ENCODE assay signal across 25 mouse cellular contexts in genomic region chr5:24970552-24971275, GRCm38 (mm10).
DNase-seq lines count a peak whose midpoint lies in the region; ATAC-seq lines count a peak whose summit lies in the region.
"Had no signal": no experiment of that assay in that cellular context is flagged by ENCODE, and none has a peak within 500 bp of the region (broad histone marks: within the 10 kb centered on the region; RNA-seq: fewer than 3 reads in every experiment).

No protein-coding gene starts in this region.

- H3K36me3 ChIP-seq in midbrain, embryonic 11.5 days (ENCODE audit: control insufficient read depth, insufficient read depth, low read length): no peaks in the 10 kb centered on the region
- H3K36me3 ChIP-seq in midbrain, embryonic 14.5 days (ENCODE audit: control insufficient read depth, insufficient read depth, low read length): no peaks in the 10 kb centered on the region
- H3K36me3 ChIP-seq: heart, embryonic 13.5 days had no signal

- no peak overlapping the region for H3K4me2 ChIP-seq in midbrain, embryonic 11.5 days
- H3K4me2 ChIP-seq in midbrain, embryonic 14.5 days (ENCODE audit: low read length): no peak overlapping the region
- H3K4me2 ChIP-seq: heart, embryonic 13.5 days; hindbrain, embryonic 14.5 days had no signal

- no peak for ATAC-seq in midbrain, embryonic 11.5 days (ENCODE audit: low FRiP score)
- no peak for ATAC-seq in midbrain, embryonic 14.5 days (ENCODE audit: low FRiP score, low TSS enrichment)
- peak; percentile 79 for ATAC-seq in granulocyte monocyte progenitor cell, adult 5-6 weeks (replicated peaks; ENCODE audit: poor library complexity, severe bottlenecking)
- ATAC-seq in monocyte, adult 5-6 weeks (replicated peaks; ENCODE audit: insufficient number of reproducible peaks, low FRiP score, low TSS enrichment, poor library complexity, severe bottlenecking): 0 out of 2 replicates have a peak, but pooled peaks have one; percentile 44
- ATAC-seq: CD4-positive, CD25-positive, alpha-beta regulatory T cell, adult 4 months; forebrain, embryonic 14.5 days; forebrain, postnatal 0 days; hindbrain, postnatal 0 days; inflammation-experienced regulatory T-cells, adult 6 months had no signal

- H3K27ac ChIP-seq in midbrain, embryonic 11.5 days (ENCODE audit: low read depth, low read length): no peak overlapping the region
- no peak overlapping the region for H3K27ac ChIP-seq in midbrain, embryonic 14.5 days (replicated peaks; ENCODE audit: low read depth, low read length)
- H3K27ac ChIP-seq: gastrocnemius, adult 2 months; heart, embryonic 13.5 days; hindbrain, embryonic 14.5 days; hindbrain, postnatal 0 days had no signal

- H3K9ac ChIP-seq in midbrain, embryonic 11.5 days (ENCODE audit: low read length): no peak overlapping the region
- no peak overlapping the region for H3K9ac ChIP-seq in midbrain, embryonic 14.5 days (replicated peaks; ENCODE audit: low read length)
- H3K9ac ChIP-seq: forebrain, postnatal 0 days; heart, embryonic 13.5 days; hindbrain, embryonic 14.5 days had no signal

- no peaks in the 10 kb centered on the region for H3K9me3 ChIP-seq in midbrain, embryonic 11.5 days (ENCODE audit: control insufficient read depth, low read length)
- no peaks in the 10 kb centered on the region for H3K9me3 ChIP-seq in midbrain, embryonic 14.5 days (ENCODE audit: control insufficient read depth, low read length)
- H3K9me3 ChIP-seq: heart, embryonic 13.5 days had no signal

- peak; percentile 66 for DNase-seq in midbrain, embryonic 11.5 days (ENCODE audit: low spot score, missing footprints)
- DNase-seq in midbrain, embryonic 14.5 days: no peak
- DNase-seq in adrenal gland, postnatal 4 days (ENCODE audit: low spot score in 2 of 2): no peak
- no peak for DNase-seq in adipocyte (ENCODE audit: low spot score)
- no peak for DNase-seq in thymus, postnatal 10 days (ENCODE audit: low spot score in 2 of 2)
- DNase-seq: adrenal gland, adult 8-10 months; adrenal gland, postnatal 25 days; cerebellum, adult 11 months; cerebellum, adult 2 months; cerebellum, postnatal 10 days; cerebellum, postnatal 36 days; forebrain, postnatal 0 days; gastrocnemius, adult 2 months; gastrocnemius, postnatal 14 days; heart, adult 18-20 months; heart, postnatal 14 days; heart, postnatal 4 days had no signal

- no peak overlapping the region for H3K4me3 ChIP-seq in midbrain, embryonic 11.5 days (ENCODE audit: low read depth, low read length)
- no peak overlapping the region for H3K4me3 ChIP-seq in midbrain, embryonic 14.5 days (replicated peaks; ENCODE audit: low read depth, low read length)
- H3K4me3 ChIP-seq: gastrocnemius, adult 2 months; heart, embryonic 13.5 days had no signal

- 94% methylated on average over 8 of the region's 8 CpGs for WGBS in midbrain, embryonic 11.5 days
- 92% methylated on average over 8 of the region's 8 CpGs for WGBS in midbrain, embryonic 14.5 days

- H3K27me3 ChIP-seq in midbrain, embryonic 11.5 days (ENCODE audit: control insufficient read depth, insufficient read depth, low read length): no peaks in the 10 kb centered on the region
- no peaks in the 10 kb centered on the region for H3K27me3 ChIP-seq in midbrain, embryonic 14.5 days (ENCODE audit: control insufficient read depth, insufficient read depth, low read length)

- peaks cover 2% of the 10 kb centered on the region; the same call in 1 of the 2 replicates for H3K4me1 ChIP-seq in midbrain, embryonic 11.5 days (ENCODE audit: control insufficient read depth, insufficient read depth, low read length)
- peaks cover 7% of the 10 kb centered on the region; the same call in 1 of the 2 replicates for H3K4me1 ChIP-seq in midbrain, embryonic 14.5 days (ENCODE audit: control insufficient read depth, insufficient read depth, low read length)

Comparison
In these comparisons a context has a peak if more than half of its experiments do, and no peak if none do; other contexts are left out.
1. ATAC-seq: peak in granulocyte monocyte progenitor cell, adult 5-6 weeks (single experiment) and monocyte, adult 5-6 weeks (single experiment); none in midbrain, embryonic 11.5 days (single experiment) and midbrain, embryonic 14.5 days (single experiment).